Mouse (Mus musculus) small intestine, adult 2 months (tissue): ENCODE measurements around the gene Fam227b.

ENCODE experiments used
- CTCF ChIP-seq: fragments of 200-500 bp; IDR thresholded peaks from 2 replicates; pipeline ENCODE4 v1.5.1; 2012; ENCODE audit warnings: low read depth, mild to moderate bottlenecking, control low read depth, inconsistent platforms, low read length, moderate library complexity, mixed read lengths; ENCODE audit not compliant: insufficient replicate concordance, insufficient read length; ENCODE audit errors: extremely low read depth
- POLR2A ChIP-seq: fragments of 200-500 bp; IDR thresholded peaks from 2 replicates; pipeline ENCODE4 v1.6.1; 2012; ENCODE audit warnings: low read depth, mild to moderate bottlenecking, control low read depth, inconsistent platforms, low read length, moderate library complexity

GRCm38 (mm10) chr2:125948195-125948594, 203.6 kb downstream of the Fam227b start:
- TF ChIP-seq CTCF = no peak
- no peak for TF ChIP-seq POLR2A
